ENCODE assay signal across 28 mouse cellular contexts in genomic region chr8:5674971-5675370, GRCm38 (mm10).
"Had no signal": no experiment of that assay in that cellular context is flagged by ENCODE, and none has a peak within 500 bp of the region (broad histone marks: within the 10 kb centered on the region; RNA-seq: fewer than 3 reads in every experiment).

No protein-coding gene starts in this region.

- H3K9me3 ChIP-seq: heart, embryonic 10.5 days; heart, embryonic 12.5 days; hindbrain, embryonic 12.5 days; intestine, embryonic 15.5 days; limb, embryonic 10.5 days; limb, embryonic 12.5 days; liver, embryonic 13.5 days; liver, embryonic 15.5 days had no signal

- H3K4me2 ChIP-seq: heart, embryonic 12.5 days; hindbrain, embryonic 12.5 days; hindbrain, embryonic 14.5 days; intestine, embryonic 15.5 days; limb, embryonic 12.5 days; liver, embryonic 11.5 days; liver, embryonic 13.5 days; liver, embryonic 15.5 days had no signal

- H3K4me3 ChIP-seq: gastrocnemius, adult 2 months; heart, embryonic 10.5 days; heart, embryonic 12.5 days; hindbrain, embryonic 12.5 days; intestine, embryonic 15.5 days; layer of hippocampus, adult 2 months; left cerebral cortex, adult 2 months; limb, embryonic 10.5 days; limb, embryonic 12.5 days; liver, embryonic 13.5 days; liver, embryonic 15.5 days had no signal

- H3K4me1 ChIP-seq: heart, embryonic 10.5 days; heart, embryonic 12.5 days; hindbrain, embryonic 12.5 days; intestine, embryonic 15.5 days; limb, embryonic 10.5 days; limb, embryonic 12.5 days; liver, embryonic 13.5 days; liver, embryonic 15.5 days had no signal

- H3K27me3 ChIP-seq: heart, embryonic 12.5 days; hindbrain, embryonic 12.5 days; intestine, embryonic 15.5 days; limb, embryonic 12.5 days; liver, embryonic 13.5 days; liver, embryonic 15.5 days had no signal

- ATAC-seq: hindbrain, embryonic 16.5 days; inflammation-experienced regulatory T-cells, adult 6 months; intestine, embryonic 15.5 days; intestine, postnatal 0 days; liver, postnatal 0 days had no signal

- DNase-seq: gastrocnemius, adult 2 months; gastrocnemius, postnatal 10 days; gastrocnemius, postnatal 25 days; heart, adult 18-20 months; heart, postnatal 10 days; heart, postnatal 4 days; kidney, adult 18-20 months; kidney, adult 8-10 months; kidney, postnatal 10 days; kidney, postnatal 25 days; kidney, postnatal 4 days; liver; liver, embryonic 13.5 days; liver, postnatal 0 days had no signal

- H3K27ac ChIP-seq: gastrocnemius, adult 2 months; heart, embryonic 10.5 days; hindbrain, embryonic 12.5 days; hindbrain, embryonic 14.5 days; intestine, embryonic 15.5 days; layer of hippocampus, adult 2 months; left cerebral cortex, adult 2 months; limb, embryonic 10.5 days; limb, embryonic 12.5 days; liver, embryonic 13.5 days; liver, embryonic 15.5 days had no signal

- H3K9ac ChIP-seq: heart, embryonic 12.5 days; hindbrain, embryonic 12.5 days; hindbrain, embryonic 14.5 days; intestine, embryonic 15.5 days; limb, embryonic 12.5 days; liver, embryonic 13.5 days; liver, embryonic 15.5 days; liver, postnatal 0 days had no signal

- H3K36me3 ChIP-seq: heart, embryonic 10.5 days; heart, embryonic 12.5 days; hindbrain, embryonic 12.5 days; intestine, embryonic 15.5 days; limb, embryonic 10.5 days; limb, embryonic 12.5 days; liver, embryonic 13.5 days; liver, embryonic 15.5 days had no signal
